Mouse (Mus musculus) cortical plate, adult 2 months (tissue): ENCODE measurements around the gene Elf2.

Source experiments
- CTCF ChIP-seq: fragments of 200-500 bp; IDR thresholded peaks from 2 replicates; pipeline ENCODE4 v1.5.1; 2011; ENCODE audit warnings: mild to moderate bottlenecking, control low read depth, low read length; ENCODE audit not compliant: insufficient read depth; ENCODE audit errors: extremely low read depth
- POLR2A ChIP-seq: fragments of 200-500 bp; IDR thresholded peaks from 2 replicates; pipeline ENCODE4 v1.6.1; 2011; ENCODE audit warnings: mild to moderate bottlenecking, low read length, control low read depth; ENCODE audit not compliant: insufficient read depth; ENCODE audit errors: extremely low read depth

DNA sequence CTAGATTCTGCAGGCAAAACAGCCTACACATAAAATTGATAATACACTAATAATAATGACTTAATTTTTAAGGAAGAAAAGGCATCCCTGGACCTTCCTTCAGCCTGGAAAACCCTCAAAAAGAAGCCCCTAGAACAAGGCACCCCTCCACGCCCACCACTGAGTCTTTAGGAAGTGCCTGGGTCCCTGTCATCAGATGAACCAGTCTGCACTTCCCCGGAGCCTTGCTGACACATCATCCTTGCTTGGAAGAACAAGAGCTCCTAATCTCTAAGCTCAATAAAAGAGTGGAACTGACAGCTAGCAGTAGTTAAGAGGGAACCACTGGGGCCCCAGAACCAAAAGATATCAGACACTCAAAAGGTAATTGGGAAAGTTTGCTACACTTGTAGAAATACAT is 33.8 kb downstream of the Elf2 start:
- TF ChIP-seq POLR2A = no peak
- TF ChIP-seq CTCF = no peak
